Mouse (Mus musculus): Measurements from ENCODE around the gene Fes. TPM values are rescaled to one million over a fixed set of nuclear protein-coding genes. Genes with fewer than 3 reads are reported as not detected.

The Fes gene
- total and polyA plus RNA-seq, 2 experiments = 4.6 to 9.6 TPM

DNA sequence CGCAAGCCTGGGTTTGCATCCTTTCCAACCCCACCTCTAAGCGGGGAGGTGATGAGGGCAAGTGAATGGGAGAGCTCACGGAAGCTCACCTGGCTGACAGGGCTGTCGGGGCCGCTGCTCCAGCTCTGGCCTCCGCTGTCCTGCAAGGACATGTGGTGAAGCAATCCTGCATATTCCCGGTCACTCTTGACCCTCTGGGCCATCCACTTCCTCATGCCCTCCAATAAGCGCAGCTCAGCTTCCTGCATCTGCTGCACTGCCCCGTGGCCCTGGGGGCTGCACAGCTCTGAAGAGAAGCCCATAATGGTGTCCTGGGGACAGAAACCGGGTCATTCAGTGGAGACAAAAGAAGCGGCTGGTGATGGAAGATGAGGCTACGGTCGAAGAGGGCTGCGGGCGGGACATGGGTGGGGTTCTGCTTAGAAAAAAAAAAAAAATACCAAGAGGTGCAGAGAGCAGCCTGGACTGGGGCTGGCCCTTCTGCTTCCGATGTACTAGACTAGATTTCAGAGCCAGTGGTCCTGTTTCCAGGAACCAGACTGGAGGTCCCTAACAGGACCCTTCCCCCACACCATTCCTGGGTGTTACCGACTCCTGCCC is 613 bp downstream of the Fes start:
- peak; percentile 67 for DNase-seq (ENCODE audit: extremely low read depth, low read depth, low spot score)
- 18% methylated on average over 17 of the region's 17 CpGs for WGBS
- no peaks in the 10 kb centered on the region for H3K79me2 ChIP-seq (ENCODE audit: control insufficient read depth, insufficient read depth, low read length)

DNA sequence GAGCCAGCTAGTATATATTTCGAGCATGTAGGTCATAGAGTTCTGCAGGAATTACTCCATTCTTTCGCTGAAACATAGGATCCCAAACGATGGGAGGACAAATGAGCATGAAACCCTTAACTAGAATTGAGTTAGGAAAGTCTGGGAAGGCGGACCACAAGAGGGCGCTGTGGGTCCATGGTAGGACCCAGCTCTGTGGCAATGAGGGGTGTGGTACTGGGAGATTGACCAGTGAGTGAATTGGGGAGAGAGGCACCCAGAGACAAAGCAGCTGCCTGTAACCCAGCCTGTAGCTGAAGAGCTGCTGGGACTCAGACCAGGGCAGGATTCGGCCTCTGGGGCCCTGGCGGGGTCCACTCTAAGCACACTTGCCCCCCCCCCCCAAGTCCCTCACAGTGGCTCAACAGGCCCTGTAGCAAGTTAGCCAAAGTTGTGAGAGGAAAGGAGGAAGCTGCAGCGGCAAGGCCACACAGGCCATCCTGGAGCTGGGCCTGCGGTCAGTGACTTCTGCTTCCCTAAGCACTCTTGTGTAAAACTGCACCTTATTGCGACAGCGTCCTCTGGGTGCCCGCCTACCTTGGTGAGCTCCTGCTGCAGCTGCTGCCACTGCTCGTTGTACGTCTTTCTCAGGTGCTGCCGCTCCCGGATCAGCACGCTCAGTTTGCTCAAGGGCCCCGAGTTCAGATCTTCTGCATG is 1.4 kb downstream of the Fes start:
- Histone ChIP-seq H3K27ac (replicated peaks; ENCODE audit: insufficient read depth, low read depth, low read length) (peak overlapping the region; percentile 70), H3K79me2 (ENCODE audit: control insufficient read depth, insufficient read depth, low read length) (no peaks in the 10 kb centered on the region), H3K27me3 (ENCODE audit: control insufficient read depth, insufficient read depth, low read length) (no peaks in the 10 kb centered on the region), H3K9ac (ENCODE audit: low read depth, low read length) (peak overlapping the region; percentile 38), H3K4me1 (ENCODE audit: control insufficient read depth, insufficient read depth, low read length) (peaks cover 3% of the 10 kb centered on the region; the same call in 1 of the 2 replicates), H3K36me3 (ENCODE audit: control insufficient read depth, insufficient read depth, low read length) (peaks cover 2% of the 10 kb centered on the region; the same call in 1 of the 2 replicates), H3K4me3 (ENCODE audit: insufficient read depth, low read depth, low read length) (peak overlapping the region; percentile 60)
- DNase-seq (ENCODE audit: extremely low read depth, low read depth, low spot score) = peak; percentile 96
- 2% methylated on average over 18 of the region's 18 CpGs for WGBS
- peak; percentile 97 for TF ChIP-seq CTCF (IDR thresholded peaks at IDR 0.05; ENCODE audit: low read depth, low read length)
- TF ChIP-seq POLR2A (IDR thresholded peaks at IDR 0.05; ENCODE audit: extremely low read depth, insufficient read depth, low read length) = 0 out of 2 replicates have a peak, but pooled peaks have one; percentile 16

More for the DNA sequence above, 613 bp downstream of the Fes start:
- Histone ChIP-seq H3K27me3 (ENCODE audit: control insufficient read depth, insufficient read depth, low read length) (no peaks in the 10 kb centered on the region), H3K4me1 (ENCODE audit: control insufficient read depth, insufficient read depth, low read length) (peaks cover 3% of the 10 kb centered on the region; the same call in 1 of the 2 replicates), H3K9ac (ENCODE audit: low read depth, low read length) (peak overlapping the region; percentile 78), H3K27ac (replicated peaks; ENCODE audit: insufficient read depth, low read depth, low read length) (peak overlapping the region; percentile 54), H3K36me3 (ENCODE audit: control insufficient read depth, insufficient read depth, low read length) (peaks cover 9% of the 10 kb centered on the region; the same call in 1 of the 2 replicates), H3K4me3 (ENCODE audit: insufficient read depth, low read depth, low read length) (peak overlapping the region; percentile 60)
- no peak for TF ChIP-seq CTCF (IDR thresholded peaks at IDR 0.05; ENCODE audit: low read depth, low read length)
- no peak for TF ChIP-seq POLR2A (IDR thresholded peaks at IDR 0.05; ENCODE audit: extremely low read depth, insufficient read depth, low read length)

DNA sequence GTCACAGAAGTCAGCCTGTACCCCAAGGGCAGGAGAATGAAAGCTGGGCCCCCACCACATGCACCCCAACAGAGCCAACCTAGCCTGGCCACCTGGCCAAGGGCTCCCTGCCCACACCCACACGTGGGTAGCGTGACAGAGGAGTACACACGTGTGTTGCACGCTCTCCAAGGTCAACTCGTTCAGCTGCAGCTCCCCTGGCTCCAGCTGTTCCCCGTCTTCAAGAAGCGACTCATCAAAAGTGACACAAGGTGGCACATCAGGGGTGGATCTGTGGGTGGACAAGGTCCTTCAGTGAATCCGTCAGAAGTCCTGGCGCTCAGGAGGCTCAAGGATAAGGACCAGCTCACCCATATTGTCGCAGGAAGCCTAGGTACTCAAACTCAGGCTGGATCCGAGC is 4.8 kb downstream of the Fes start:
- peaks cover 2% of the 10 kb centered on the region; the same call in 1 of the 2 replicates for H3K36me3 ChIP-seq (ENCODE audit: control insufficient read depth, insufficient read depth, low read length)
- no peak overlapping the region for H3K4me3 ChIP-seq (ENCODE audit: insufficient read depth, low read depth, low read length)
- H3K9ac ChIP-seq (ENCODE audit: low read depth, low read length) = no peak overlapping the region
- peaks cover 3% of the 10 kb centered on the region; the same call in 1 of the 2 replicates for H3K4me1 ChIP-seq (ENCODE audit: control insufficient read depth, insufficient read depth, low read length)
- DNase-seq (ENCODE audit: extremely low read depth, low read depth, low spot score) = no peak
- no peak overlapping the region for H3K27ac ChIP-seq (replicated peaks; ENCODE audit: insufficient read depth, low read depth, low read length)
- H3K79me2 ChIP-seq (ENCODE audit: control insufficient read depth, insufficient read depth, low read length) = no peaks in the 10 kb centered on the region
- 87% methylated on average over 11 of the region's 11 CpGs for WGBS
- TF ChIP-seq CTCF (IDR thresholded peaks at IDR 0.05; ENCODE audit: low read depth, low read length) = no peak
- TF ChIP-seq POLR2A (IDR thresholded peaks at IDR 0.05; ENCODE audit: extremely low read depth, insufficient read depth, low read length) = no peak
- H3K27me3 ChIP-seq (ENCODE audit: control insufficient read depth, insufficient read depth, low read length) = no peaks in the 10 kb centered on the region

GRCm38 (mm10) chr7:80379531-80379930 is 8.2 kb downstream of the Fes start:
- Histone ChIP-seq H3K27me3 (ENCODE audit: control insufficient read depth, insufficient read depth, low read length) (no peaks in the 10 kb centered on the region), H3K9ac (ENCODE audit: low read depth, low read length) (no peak overlapping the region), H3K36me3 (ENCODE audit: control insufficient read depth, insufficient read depth, low read length) (peaks cover 2% of the 10 kb centered on the region; the same call in 1 of the 2 replicates), H3K79me2 (ENCODE audit: control insufficient read depth, insufficient read depth, low read length) (no peaks in the 10 kb centered on the region), H3K4me3 (ENCODE audit: insufficient read depth, low read depth, low read length) (no peak overlapping the region), H3K27ac (replicated peaks; ENCODE audit: insufficient read depth, low read depth, low read length) (no peak overlapping the region), H3K4me1 (ENCODE audit: control insufficient read depth, insufficient read depth, low read length) (no peaks in the 10 kb centered on the region)
- no peak for DNase-seq (ENCODE audit: extremely low read depth, low read depth, low spot score)
- TF ChIP-seq POLR2A (IDR thresholded peaks at IDR 0.05; ENCODE audit: extremely low read depth, insufficient read depth, low read length) (no peak), CTCF (IDR thresholded peaks at IDR 0.05; ENCODE audit: low read depth, low read length) (peak; percentile 69)
- WGBS = 80% methylated on average over 13 of the region's 13 CpGs

DNA sequence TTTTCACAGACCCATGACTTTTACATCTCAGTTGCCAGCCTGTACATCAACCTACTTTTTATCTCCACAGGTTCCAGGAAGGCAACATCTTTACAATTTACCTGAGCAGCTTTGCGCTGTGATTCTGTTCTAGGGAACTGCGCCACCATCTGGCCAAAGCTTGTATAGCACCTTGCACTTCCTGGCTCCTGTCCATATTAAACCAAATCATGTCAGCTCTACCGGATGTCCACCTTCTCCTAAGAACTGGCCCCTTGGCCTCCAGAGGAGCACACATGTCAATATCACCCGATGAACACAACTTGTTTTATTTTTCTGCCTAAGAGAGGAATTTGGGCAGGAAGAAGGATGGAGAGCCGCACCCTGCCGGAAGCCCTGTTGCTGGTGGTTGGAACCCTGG is 10.3 kb downstream of the Fes start:
- peaks cover 2% of the 10 kb centered on the region; the same call in 1 of the 2 replicates for H3K36me3 ChIP-seq (ENCODE audit: control insufficient read depth, insufficient read depth, low read length)
- no peaks in the 10 kb centered on the region for H3K79me2 ChIP-seq (ENCODE audit: control insufficient read depth, insufficient read depth, low read length)
- TF ChIP-seq POLR2A (IDR thresholded peaks at IDR 0.05; ENCODE audit: extremely low read depth, insufficient read depth, low read length) = no peak
- peak; percentile 78 for TF ChIP-seq CTCF (IDR thresholded peaks at IDR 0.05; ENCODE audit: low read depth, low read length)
- no peak overlapping the region for H3K27ac ChIP-seq (replicated peaks; ENCODE audit: insufficient read depth, low read depth, low read length)
- no peaks in the 10 kb centered on the region for H3K27me3 ChIP-seq (ENCODE audit: control insufficient read depth, insufficient read depth, low read length)
- 30% methylated on average over 6 of the region's 6 CpGs for WGBS
- no peak overlapping the region for H3K4me3 ChIP-seq (ENCODE audit: insufficient read depth, low read depth, low read length)
- DNase-seq (ENCODE audit: extremely low read depth, low read depth, low spot score) = peak; percentile 36
- no peaks in the 10 kb centered on the region for H3K4me1 ChIP-seq (ENCODE audit: control insufficient read depth, insufficient read depth, low read length)
- no peak overlapping the region for H3K9ac ChIP-seq (ENCODE audit: low read depth, low read length)

Data from liver, adult 2 months (tissue).